Comparison of ENCODE assay signal across 26 mouse cellular contexts in the genomic region with DNA sequence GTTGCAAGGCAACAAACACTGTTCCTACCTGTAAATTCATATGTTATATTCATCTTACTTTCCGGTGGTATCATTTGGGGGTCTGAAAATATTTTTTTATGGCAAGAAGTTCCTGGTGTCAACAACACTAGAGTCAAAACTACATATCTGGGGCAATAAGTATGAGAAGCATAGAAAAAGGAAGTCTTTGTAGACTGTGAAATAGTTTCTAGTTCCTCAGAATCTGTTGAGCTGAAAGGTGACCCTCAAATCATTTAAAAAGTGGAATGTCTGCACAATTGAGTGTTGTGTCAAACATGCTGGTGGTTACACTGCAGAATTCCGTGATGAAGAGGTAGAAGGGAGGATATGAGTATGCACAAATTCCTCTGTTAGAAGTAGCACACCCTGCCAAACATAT. TPM values are rescaled to one million over a fixed set of nuclear protein-coding genes. Genes with fewer than 3 reads are reported as not detected.
DNase-seq lines count a peak whose midpoint lies in the region; ATAC-seq and TF ChIP-seq lines count a peak whose summit lies in the region.
"Had no signal": no experiment of that assay in that cellular context is flagged by ENCODE, and none has a peak within 500 bp of the region (broad histone marks: within the 10 kb centered on the region; RNA-seq: fewer than 3 reads in every experiment).

No protein-coding gene starts in this region.

- ATAC-seq in lung, postnatal 0 days: no peak
- ATAC-seq in common myeloid progenitor, adult 5-6 weeks (replicated peaks; ENCODE audit: low read depth, poor library complexity, severe bottlenecking): 0 out of 2 replicates have a peak, but pooled peaks have one; percentile 56
- ATAC-seq in megakaryocyte, adult 5-6 weeks (ENCODE audit: poor library complexity, severe bottlenecking): peak; percentile 82
- ATAC-seq in heart, embryonic 12.5 days (ENCODE audit: insufficient number of reproducible peaks, low FRiP score): no peak
- ATAC-seq: CD4-positive, CD25-positive, alpha-beta regulatory T cell, adult 4 months; forebrain, embryonic 13.5 days; forebrain, embryonic 16.5 days had no signal

- no peak for TF ChIP-seq EP300 in lung, postnatal 0 days (IDR thresholded peaks at IDR 0.05)
- no peak for TF ChIP-seq EP300 in heart, adult 2 months (IDR thresholded peaks at IDR 0.05; ENCODE audit: insufficient read depth, low read depth, low read length)

- no peaks in the 10 kb centered on the region for H3K79me2 ChIP-seq in heart, adult 2 months (replicated peaks; ENCODE audit: control insufficient read depth, insufficient read depth, low read length)

- no peak for TF ChIP-seq CTCF in lung, postnatal 0 days (IDR thresholded peaks at IDR 0.05)
- no peak for TF ChIP-seq CTCF in lung, adult 2 months (IDR thresholded peaks at IDR 0.05; ENCODE audit: insufficient read depth, low read length)
- TF ChIP-seq CTCF in heart, adult 2 months (IDR thresholded peaks at IDR 0.05): no peak

- no peak overlapping the region for H3K4me3 ChIP-seq in lung, postnatal 0 days (ENCODE audit: low read depth, low read length)
- no peak overlapping the region for H3K4me3 ChIP-seq in lung, adult 2 months (replicated peaks; ENCODE audit: extremely low read depth, low read depth, low read length)
- H3K4me3 ChIP-seq in heart, embryonic 12.5 days: no peak overlapping the region
- no peak overlapping the region for H3K4me3 ChIP-seq in heart, adult 2 months
- H3K4me3 ChIP-seq: forebrain, embryonic 10.5 days; forebrain, embryonic 13.5 days; heart, embryonic 13.5 days; hindbrain, embryonic 12.5 days; hindbrain, embryonic 15.5 days had no signal

- H3K9ac ChIP-seq in lung, postnatal 0 days (replicated peaks; ENCODE audit: low read depth): no peak overlapping the region
- H3K9ac ChIP-seq in heart, embryonic 12.5 days: no peak overlapping the region
- no peak overlapping the region for H3K9ac ChIP-seq in heart, adult 2 months (ENCODE audit: low read depth, low read length)
- H3K9ac ChIP-seq: forebrain, embryonic 13.5 days; heart, embryonic 13.5 days; hindbrain, embryonic 12.5 days; hindbrain, embryonic 15.5 days had no signal

- peak; percentile 20 for DNase-seq in lung, postnatal 0 days (ENCODE audit: low spot score)
- DNase-seq in lung, adult 2 months: no peak
- DNase-seq in cerebellum, adult 11 months: no peak
- DNase-seq in heart, adult 2 months: no peak
- DNase-seq: adrenal gland, adult 2 months; adrenal gland, postnatal 14 days; cerebellum, adult 11-12 months; cerebellum, adult 8-10 months; cerebellum, postnatal 10 days; cerebellum, postnatal 36 days; gastrocnemius, postnatal 10 days; gastrocnemius, postnatal 36 days; heart, adult 11 months; heart, postnatal 14 days; heart, postnatal 4 days had no signal

- intact Hi-C loops in heart, adult 2 months (cut with DNase I): no loop called here

- no peaks in the 10 kb centered on the region for H3K9me3 ChIP-seq in lung, postnatal 0 days (ENCODE audit: low read length)
- H3K9me3 ChIP-seq in heart, embryonic 12.5 days (replicated peaks): no peaks in the 10 kb centered on the region
- H3K9me3 ChIP-seq: forebrain, embryonic 10.5 days; forebrain, embryonic 13.5 days; heart, embryonic 13.5 days; hindbrain, embryonic 12.5 days; hindbrain, embryonic 15.5 days had no signal

- no peak overlapping the region for H3K27ac ChIP-seq in lung, postnatal 0 days (ENCODE audit: low read length)
- H3K27ac ChIP-seq in heart, embryonic 12.5 days (ENCODE audit: poor library complexity, severe bottlenecking): no peak overlapping the region
- H3K27ac ChIP-seq in heart, adult 2 months: no peak overlapping the region
- H3K27ac ChIP-seq: forebrain, embryonic 10.5 days; forebrain, embryonic 13.5 days; heart, embryonic 13.5 days; hindbrain, embryonic 12.5 days; hindbrain, embryonic 15.5 days had no signal

- H3K27me3 ChIP-seq in lung, postnatal 0 days (replicated peaks; ENCODE audit: insufficient read depth, low read length): no peaks in the 10 kb centered on the region
- H3K27me3 ChIP-seq in heart, embryonic 12.5 days (replicated peaks): no peaks in the 10 kb centered on the region
- no peaks in the 10 kb centered on the region for H3K27me3 ChIP-seq in heart, adult 2 months (ENCODE audit: control insufficient read depth, insufficient read depth, low read length)
- H3K27me3 ChIP-seq: forebrain, embryonic 13.5 days; heart, embryonic 13.5 days; hindbrain, embryonic 12.5 days; hindbrain, embryonic 15.5 days had no signal

- no peak for TF ChIP-seq POLR2A in lung, adult 2 months (IDR thresholded peaks at IDR 0.05; ENCODE audit: borderline replicate concordance, extremely low read depth, low read depth, low read length)
- no peak for TF ChIP-seq POLR2A in heart, adult 2 months (IDR thresholded peaks at IDR 0.05; ENCODE audit: insufficient read depth, low read depth, low read length)

- 35% methylated on average over 2 of the region's 2 CpGs for WGBS in lung, postnatal 0 days
- 36% methylated on average over 2 of the region's 2 CpGs for WGBS in lung, adult 2 months
- WGBS in heart, embryonic 12.5 days: 63% methylated on average over 2 of the region's 2 CpGs
- 52% methylated on average over 2 of the region's 2 CpGs for WGBS in heart, adult 2 months

- H3K4me1 ChIP-seq in lung, postnatal 0 days (ENCODE audit: insufficient read depth, low read depth, low read length): no peaks in the 10 kb centered on the region
- no peaks in the 10 kb centered on the region for H3K4me1 ChIP-seq in lung, adult 2 months (ENCODE audit: control insufficient read depth, insufficient read depth, low read length)
- no peaks in the 10 kb centered on the region for H3K4me1 ChIP-seq in heart, embryonic 12.5 days (replicated peaks)
- H3K4me1 ChIP-seq in heart, adult 2 months (ENCODE audit: control insufficient read depth, insufficient read depth, low read length): no peaks in the 10 kb centered on the region
- H3K4me1 ChIP-seq: forebrain, embryonic 10.5 days; forebrain, embryonic 13.5 days; hindbrain, embryonic 12.5 days; hindbrain, embryonic 15.5 days had no signal

- no peak overlapping the region for H3K4me2 ChIP-seq in lung, postnatal 0 days (replicated peaks; ENCODE audit: low read depth, low read length)
- no peak overlapping the region for H3K4me2 ChIP-seq in heart, embryonic 12.5 days
- H3K4me2 ChIP-seq: forebrain, embryonic 13.5 days; heart, embryonic 13.5 days; hindbrain, embryonic 12.5 days; hindbrain, embryonic 15.5 days had no signal

- no peaks in the 10 kb centered on the region for H3K36me3 ChIP-seq in lung, postnatal 0 days (ENCODE audit: insufficient read depth, low read length)
- H3K36me3 ChIP-seq in heart, embryonic 12.5 days: no peaks in the 10 kb centered on the region
- H3K36me3 ChIP-seq in heart, adult 2 months (ENCODE audit: control insufficient read depth, insufficient read depth, low read length): no peaks in the 10 kb centered on the region
- H3K36me3 ChIP-seq: forebrain, embryonic 10.5 days; heart, embryonic 13.5 days; hindbrain, embryonic 12.5 days; hindbrain, embryonic 15.5 days had no signal

RNA-seq across cellular contexts. Expression of a gene that starts 38.9 kb away (rescaled TPM):
- 25.1 and 33.2 TPM in 2 replicates for polyA plus RNA-seq in lung, postnatal 0 days (2015; fragmentation: Nextera tagmentation; extraction: Ambion mirVana)
- polyA plus RNA-seq in lung, adult 2 months (2012; rRNA removed): 31.6 and 37.1 TPM in 2 replicates
- 0.96 and 1.4 TPM in 2 replicates for total RNA-seq in common myeloid progenitor, adult 5-6 weeks (2017)
- total RNA-seq in megakaryocyte, adult 5-6 weeks (2015): 12.7 and 13.0 TPM in 2 replicates
- total RNA-seq in megakaryocyte, adult 5-6 weeks (2017): 9.8 and 12.4 TPM in 2 replicates
- 2.2 and 2.6 TPM in 2 replicates for polyA plus RNA-seq in heart, embryonic 12.5 days (2016; fragmentation: Nextera tagmentation; extraction: Ambion mirVana)
- 1 to 10 TPM; 2.8 to 5.6 TPM for total RNA-seq in heart, adult 2 months (2021)
- 2.6 and 4.3 TPM in 2 replicates for polyA plus RNA-seq in heart, adult 2 months (2012; rRNA removed)
- total RNA-seq: MEL had no signal

Comparison
In these comparisons a context has a peak if more than half of its experiments do, and no peak if none do; other contexts are left out.
1. ATAC-seq: peak in common myeloid progenitor, adult 5-6 weeks (single experiment) and megakaryocyte, adult 5-6 weeks (single experiment); none in lung, postnatal 0 days (single experiment) and heart, embryonic 12.5 days (single experiment).